Mouse (Mus musculus) embryonic facial prominence, embryonic 11.5 days (tissue): ENCODE data around the gene Defb35. TPM values are rescaled to one million over a fixed set of nuclear protein-coding genes. Genes with fewer than 3 reads are reported as not detected.

Experiments
- polyA plus RNA-seq: library from polyadenylated mRNA; unstranded; fragments of >200 nt; fragmentation: Nextera tagmentation; extraction: Ambion mirVana; gene quantifications from 2 replicates; pipeline ENCODE4 v1.2.1, GENCODE M21; 2014

The Defb35 gene
- polyA plus RNA-seq, 1 experiment from 2014 or later = not detected

Other genes starting within 250 kb of the Defb35 start
- not detected in 2 replicates for gene AY761184, start 234.7 kb upstream of the Defb35 start, polyA plus RNA-seq
- gene Defa24, start 203.9 kb upstream of the Defb35 start, polyA plus RNA-seq = not detected in 2 replicates
- gene Defb50, start 114.8 kb upstream of the Defb35 start, polyA plus RNA-seq = not detected in 2 replicates
- not detected in 2 replicates for gene Defb2, start 98.4 kb upstream of the Defb35 start, polyA plus RNA-seq
- not detected in 2 replicates for gene Defb10, start 79.5 kb upstream of the Defb35 start, polyA plus RNA-seq
- gene Defb9, start 52.9 kb upstream of the Defb35 start, polyA plus RNA-seq = not detected in 2 replicates
- not detected in 2 replicates for gene Defb11, start 31.9 kb upstream of the Defb35 start, polyA plus RNA-seq
- not detected in 2 replicates for gene Defb15, start 5.6 kb upstream of the Defb35 start, polyA plus RNA-seq
- gene Defb13, start 8.4 kb downstream of the Defb35 start, polyA plus RNA-seq = not detected in 2 replicates
- not detected in 2 replicates for gene Fam90a1a, start 20.4 kb downstream of the Defb35 start, polyA plus RNA-seq
- not detected in 2 replicates for gene Ccdc70, start 31.4 kb downstream of the Defb35 start, polyA plus RNA-seq
- gene Atp7b, start 122.0 kb downstream of the Defb35 start, polyA plus RNA-seq = 0.90 and 1.4 TPM in 2 replicates
- gene Alg11, start 122.4 kb downstream of the Defb35 start, polyA plus RNA-seq = 35.4 and 36.6 TPM in 2 replicates
- 0.28 TPM in 1 of 2 replicates, not detected in the other for gene Nek5, start 186.7 kb downstream of the Defb35 start, polyA plus RNA-seq
- 7.1 TPM in 2 replicates for gene Nek3, start 228.1 kb downstream of the Defb35 start, polyA plus RNA-seq
- 62.6 and 66.9 TPM in 2 replicates for gene Ckap2, start 247.5 kb downstream of the Defb35 start, polyA plus RNA-seq